Mouse (Mus musculus) megakaryocyte, embryonic 14.5 days (primary cell): ENCODE data around the gene Hs3st2. TPM values are rescaled to one million over a fixed set of nuclear protein-coding genes. Genes with fewer than 3 reads are reported as not detected.

Experiments used
- H3K27me3 ChIP-seq: replicated peaks from 2 replicates; pipeline ENCODE3; 2012; ENCODE audit warnings: inconsistent platforms
- H3K36me3 ChIP-seq: replicated peaks from 2 replicates; pipeline ENCODE3; 2012; ENCODE audit warnings: low read length, inconsistent platforms, mixed read lengths
- H3K4me1 ChIP-seq: 2 replicates; pipeline ENCODE4 v1.6.1; 2012; ENCODE audit warnings: inconsistent platforms
- H3K4me3 ChIP-seq: replicated peaks from 2 replicates; pipeline ENCODE3; 2012; ENCODE audit warnings: moderate library complexity, mild to moderate bottlenecking, inconsistent platforms
- H3K9me3 ChIP-seq: 2 replicates; pipeline ENCODE4 v1.6.1; 2012; ENCODE audit warnings: inconsistent platforms
- FLI1 ChIP-seq: IDR thresholded peaks from 2 replicates; pipeline ENCODE4 v1.6.1; 2012; ENCODE audit warnings: low read length, inconsistent platforms, mixed read lengths
- GATA1 ChIP-seq: IDR thresholded peaks from 3 replicates; pipeline ENCODE4 v1.6.1; 2012; ENCODE audit warnings: mixed read lengths, low read length, inconsistent platforms, borderline replicate concordance
- polyA plus RNA-seq: library from polyadenylated mRNA; stranded (reverse); fragments of >175 nt; gene quantifications from 2 replicates; pipeline ENCODE4 v1.2.3, GENCODE M21; 2012; ENCODE audit warnings: low replicate concordance; ENCODE audit not compliant: insufficient read depth

Hs3st2 gene
- polyA plus RNA-seq, 1 experiment, result not detected

- no peaks in the 10 kb centered on the region for H3K4me1 ChIP-seq
- no peak overlapping the region for H3K4me3 ChIP-seq
- H3K27me3 ChIP-seq, result peaks cover 14% of the 10 kb centered on the region
- peaks cover 11% of the 10 kb centered on the region; the same call in 1 of the 2 replicates for H3K9me3 ChIP-seq
- H3K36me3 ChIP-seq, result no peaks in the 10 kb centered on the region
- no peak for TF ChIP-seq GATA1
- TF ChIP-seq FLI1, result no peak
Observed at GRCm38 (mm10) chr7:121456716-121457115, 65.1 kb downstream of the Hs3st2 start.

GRCm38 (mm10) chr7:121458075-121458474 is 66.4 kb downstream of the Hs3st2 start:
- Histone ChIP-seq H3K4me1 (no peaks in the 10 kb centered on the region), H3K36me3 (no peaks in the 10 kb centered on the region), H3K4me3 (no peak overlapping the region), H3K9me3 (peaks cover 11% of the 10 kb centered on the region; the same call in 1 of the 2 replicates), H3K27me3 (peaks cover 11% of the 10 kb centered on the region)
- TF ChIP-seq FLI1, result no peak
- no peak for TF ChIP-seq GATA1

- TF ChIP-seq GATA1 (no peak), FLI1 (no peak)
- H3K27me3 ChIP-seq, result peaks cover 15% of the 10 kb centered on the region
- H3K9me3 ChIP-seq, result peaks cover 11% of the 10 kb centered on the region; the same call in 1 of the 2 replicates
- H3K4me3 ChIP-seq, result no peak overlapping the region
- no peaks in the 10 kb centered on the region for H3K4me1 ChIP-seq
- H3K36me3 ChIP-seq, result no peaks in the 10 kb centered on the region
Observed at GRCm38 (mm10) chr7:121460626-121461025, 69.0 kb downstream of the Hs3st2 start.

DNA sequence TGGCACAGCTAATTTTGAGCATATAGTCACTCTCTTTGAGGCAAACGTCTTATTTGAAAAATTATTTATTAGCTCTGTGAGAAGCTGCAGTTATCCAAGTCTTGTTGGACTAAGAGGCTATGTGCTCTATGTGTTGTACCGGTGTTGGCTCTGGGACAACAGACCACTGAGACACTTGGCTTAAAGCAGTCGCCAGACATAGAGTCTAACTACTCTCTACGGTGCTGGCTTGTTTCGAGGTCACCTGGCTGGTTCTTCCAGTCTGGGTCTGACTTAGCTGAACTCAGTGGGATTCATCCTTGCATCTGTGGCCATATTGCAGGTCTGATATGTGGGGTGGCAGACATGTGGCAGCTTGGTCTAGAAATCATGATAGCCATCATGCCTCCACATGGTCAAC is 72.8 kb downstream of the Hs3st2 start:
- Histone ChIP-seq H3K36me3 (no peaks in the 10 kb centered on the region), H3K4me3 (no peak overlapping the region), H3K27me3 (peaks cover 21% of the 10 kb centered on the region), H3K9me3 (no peaks in the 10 kb centered on the region), H3K4me1 (no peaks in the 10 kb centered on the region)
- no peak for TF ChIP-seq GATA1
- no peak for TF ChIP-seq FLI1

DNA sequence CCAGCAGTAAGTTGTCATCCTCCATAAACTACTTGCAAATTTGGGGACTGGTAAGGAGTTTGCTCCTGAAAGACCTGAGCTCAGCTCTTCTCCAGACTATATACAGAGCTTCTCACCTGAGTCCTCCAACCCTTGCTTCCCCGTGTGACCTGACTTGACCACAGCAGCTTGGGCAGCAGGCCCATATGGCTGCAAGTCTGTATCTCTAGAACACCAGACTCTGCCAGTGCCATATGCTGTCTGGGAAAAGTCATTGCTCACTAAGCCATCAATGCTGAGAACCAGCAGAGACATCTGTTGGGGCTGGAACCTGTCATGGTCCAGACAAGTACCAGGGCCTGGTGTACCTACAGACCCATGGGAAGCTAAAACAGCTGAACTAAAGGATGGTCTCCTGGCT is 73.5 kb downstream of the Hs3st2 start:
- no peak overlapping the region for H3K4me3 ChIP-seq
- H3K9me3 ChIP-seq, result no peaks in the 10 kb centered on the region

DNA sequence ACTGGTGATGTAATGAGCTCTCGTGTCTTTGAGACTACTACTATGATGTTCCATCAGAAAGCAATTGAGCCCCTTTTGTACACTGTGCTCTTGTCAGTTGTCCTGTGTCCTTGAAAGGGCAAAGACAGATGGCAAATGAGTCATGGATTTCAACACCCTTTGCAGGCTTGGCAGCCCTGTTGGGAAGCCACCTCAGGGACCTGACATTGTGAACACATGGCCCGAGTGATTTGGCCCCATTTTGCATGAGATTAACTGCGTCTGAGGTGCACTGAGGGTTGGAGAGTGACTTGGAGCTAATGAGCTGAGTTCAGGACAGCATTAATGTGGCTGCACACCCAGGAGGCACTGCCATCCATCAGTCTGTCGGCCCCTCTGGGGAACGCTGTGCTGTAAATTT is 74.7 kb downstream of the Hs3st2 start:
- Histone ChIP-seq H3K4me1 (no peaks in the 10 kb centered on the region), H3K4me3 (no peak overlapping the region), H3K27me3 (peaks cover 19% of the 10 kb centered on the region), H3K36me3 (no peaks in the 10 kb centered on the region), H3K9me3 (no peaks in the 10 kb centered on the region)
- TF ChIP-seq FLI1 (no peak), GATA1 (no peak)

More for the DNA sequence above, 73.5 kb downstream of the Hs3st2 start:
- peaks cover 21% of the 10 kb centered on the region for H3K27me3 ChIP-seq
- no peaks in the 10 kb centered on the region for H3K36me3 ChIP-seq
- H3K4me1 ChIP-seq, result no peaks in the 10 kb centered on the region
- TF ChIP-seq GATA1 (no peak), FLI1 (no peak)

GRCm38 (mm10) chr7:121469435-121469834 is 77.8 kb downstream of the Hs3st2 start:
- H3K4me1 ChIP-seq, result no peaks in the 10 kb centered on the region
- TF ChIP-seq GATA1 (no peak), FLI1 (no peak)
- H3K9me3 ChIP-seq, result no peaks in the 10 kb centered on the region
- peaks cover 16% of the 10 kb centered on the region for H3K27me3 ChIP-seq
- H3K4me3 ChIP-seq, result no peak overlapping the region
- H3K36me3 ChIP-seq, result no peaks in the 10 kb centered on the region

DNA sequence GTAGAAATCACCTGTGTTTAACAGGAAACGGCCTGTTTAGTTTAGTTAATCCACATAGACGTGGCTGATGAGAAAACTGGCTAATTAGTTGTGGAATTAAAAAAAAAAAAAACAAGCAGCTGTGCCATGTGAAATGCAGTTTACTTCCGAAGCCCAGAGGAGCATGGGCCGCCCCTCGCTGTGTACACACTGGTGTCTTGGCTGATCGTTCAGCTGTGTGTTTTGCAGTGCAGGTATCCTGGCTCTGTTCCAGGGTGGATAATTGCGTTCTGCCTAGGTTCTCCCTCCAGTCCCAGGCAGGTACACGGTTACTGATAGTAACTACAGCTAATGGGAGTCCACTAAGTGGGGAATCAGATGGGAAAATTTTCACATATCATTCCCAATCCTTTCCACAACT is 86.6 kb downstream of the Hs3st2 start:
- H3K4me1 ChIP-seq, result no peaks in the 10 kb centered on the region
- TF ChIP-seq FLI1 (no peak), GATA1 (no peak)
- no peak overlapping the region for H3K4me3 ChIP-seq
- H3K9me3 ChIP-seq, result no peaks in the 10 kb centered on the region
- H3K36me3 ChIP-seq, result no peaks in the 10 kb centered on the region
- peaks cover 3% of the 10 kb centered on the region for H3K27me3 ChIP-seq

- Histone ChIP-seq H3K27me3 (no peaks in the 10 kb centered on the region), H3K36me3 (no peaks in the 10 kb centered on the region), H3K9me3 (no peaks in the 10 kb centered on the region), H3K4me3 (no peak overlapping the region), H3K4me1 (peaks cover 6% of the 10 kb centered on the region)
- TF ChIP-seq GATA1 (no peak), FLI1 (no peak)
Observed at GRCm38 (mm10) chr7:121480106-121480505, 88.4 kb downstream of the Hs3st2 start.

DNA sequence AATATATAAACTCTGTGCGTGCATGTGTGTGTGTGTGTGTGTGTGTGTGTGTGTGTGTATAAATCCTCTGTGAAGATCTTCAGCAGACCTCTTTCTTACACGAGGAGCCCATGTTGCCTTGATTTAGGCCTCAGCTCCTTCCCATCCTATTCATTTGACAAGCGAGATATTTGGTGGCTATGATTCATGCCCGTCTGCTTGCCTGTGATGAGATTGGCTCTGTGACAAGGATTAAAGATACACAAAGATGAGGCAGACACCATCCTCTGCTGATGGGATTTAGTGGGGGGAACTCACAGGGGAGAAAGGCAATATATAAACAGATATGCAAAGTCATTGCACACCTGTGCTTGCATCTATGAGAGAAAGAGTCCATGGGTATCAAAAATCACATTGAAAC is 92.9 kb downstream of the Hs3st2 start:
- Histone ChIP-seq H3K27me3 (no peaks in the 10 kb centered on the region), H3K9me3 (no peaks in the 10 kb centered on the region), H3K36me3 (peaks cover 5% of the 10 kb centered on the region), H3K4me3 (no peak overlapping the region), H3K4me1 (peaks cover 50% of the 10 kb centered on the region)
- TF ChIP-seq FLI1 (no peak), GATA1 (no peak)

GRCm38 (mm10) chr7:121485266-121485665 is 93.6 kb downstream of the Hs3st2 start:
- Histone ChIP-seq H3K9me3 (no peaks in the 10 kb centered on the region), H3K4me3 (no peak overlapping the region), H3K36me3 (peaks cover 5% of the 10 kb centered on the region), H3K4me1 (peaks cover 56% of the 10 kb centered on the region), H3K27me3 (no peaks in the 10 kb centered on the region)
- TF ChIP-seq FLI1 (no peak), GATA1 (no peak)
